Mouse (Mus musculus) heart, embryonic 11.5 days (tissue): ENCODE data around the gene Fbxw4. TPM values are rescaled to one million over a fixed set of nuclear protein-coding genes. Genes with fewer than 3 reads are reported as not detected.

Source experiments
- ATAC-seq: fragments of 200-750 bp; cut with Nextera tagmentation; replicated peaks from 2 replicates; pipeline ENCODE4 v1.8.0; 2017; ENCODE audit warnings: moderate library complexity; ENCODE audit not compliant: insufficient number of reproducible peaks, low FRiP score, low TSS enrichment
- H3K27ac ChIP-seq: fragments of 300-500 bp; sonication (generic); 2 replicates; pipeline ENCODE4 v1.5.1; 2014; ENCODE audit warnings: mild to moderate bottlenecking, low read depth, low read length
- H3K27me3 ChIP-seq: fragments of 300-500 bp; sonication (generic); 2 replicates; pipeline ENCODE4 v1.6.1; 2014; ENCODE audit warnings: mild to moderate bottlenecking, low read length, mixed read lengths; ENCODE audit not compliant: control insufficient read depth, insufficient read depth
- H3K36me3 ChIP-seq: fragments of 300-500 bp; sonication (generic); 2 replicates; pipeline ENCODE4 v1.6.1; 2014; ENCODE audit warnings: mild to moderate bottlenecking, low read length, moderate library complexity, mixed read lengths; ENCODE audit not compliant: control insufficient read depth, insufficient read depth
- H3K4me1 ChIP-seq: fragments of 300-500 bp; sonication (generic); 2 replicates; pipeline ENCODE4 v1.6.1; 2014; ENCODE audit warnings: low read length; ENCODE audit not compliant: control insufficient read depth, insufficient read depth
- H3K4me2 ChIP-seq: fragments of 300-500 bp; sonication (generic); 2 replicates; pipeline ENCODE4 v1.6.1; 2014; ENCODE audit warnings: mild to moderate bottlenecking, moderate library complexity
- H3K4me3 ChIP-seq: fragments of 300-500 bp; sonication (generic); 2 replicates; pipeline ENCODE4 v1.5.1; 2014; ENCODE audit warnings: low read depth, low read length
- H3K9ac ChIP-seq: fragments of 300-500 bp; sonication (generic); 2 replicates; pipeline ENCODE4 v1.6.1; 2014; ENCODE audit warnings: mild to moderate bottlenecking, low read depth, low read length, moderate library complexity
- H3K9me3 ChIP-seq: fragments of 300-500 bp; sonication (generic); replicated peaks from 2 replicates; pipeline ENCODE4 v1.6.1; 2016; ENCODE audit warnings: low read length; ENCODE audit not compliant: control insufficient read depth
- WGBS: fragments of 180-500 bp; shearing (Covaris S2); extraction: QIAGEN DNeasy Blood & Tissue Kit; methylation state at CpG from one replicate; pipeline ENCODE4 v1.1.7; 2014; ENCODE audit not compliant: insufficient replicate concordance; 5-methylcytosine and 5-hydroxymethylcytosine counted together
- polyA plus RNA-seq: library from polyadenylated mRNA; unstranded; fragments of >200 nt; fragmentation: Nextera tagmentation; extraction: Ambion mirVana; gene quantifications from 2 replicates; pipeline ENCODE4 v1.2.1, GENCODE M21; 2014

Gene Fbxw4
- polyA plus RNA-seq, 1 experiment from 2014 or later: 4.2 TPM

GRCm38 (mm10) chr19:45628649-45629048 is 31.5 kb downstream of the Fbxw4 start:
- Histone ChIP-seq H3K9ac (no peak overlapping the region), H3K9me3 (no peaks in the 10 kb centered on the region), H3K27me3 (no peaks in the 10 kb centered on the region), H3K4me1 (peaks cover 22% of the 10 kb centered on the region), H3K4me2 (no peak overlapping the region), H3K36me3 (no peaks in the 10 kb centered on the region), H3K4me3 (no peak overlapping the region), H3K27ac (no peak overlapping the region)
- WGBS: 64% methylated on average over 6 of the region's 6 CpGs
- no peak for ATAC-seq

GRCm38 (mm10) chr19:45627036-45627435 is 33.1 kb downstream of the Fbxw4 start:
- Histone ChIP-seq H3K4me3 (no peak overlapping the region), H3K4me2 (no peak overlapping the region), H3K36me3 (no peaks in the 10 kb centered on the region), H3K4me1 (peaks cover 17% of the 10 kb centered on the region), H3K27ac (no peak overlapping the region), H3K27me3 (no peaks in the 10 kb centered on the region), H3K9ac (no peak overlapping the region), H3K9me3 (no peaks in the 10 kb centered on the region)
- WGBS: 14% methylated on average over 3 of the region's 3 CpGs
- ATAC-seq: no peak

GRCm38 (mm10) chr19:45623710-45624109 is 36.4 kb downstream of the Fbxw4 start:
- ATAC-seq: no peak
- Histone ChIP-seq H3K36me3 (no peaks in the 10 kb centered on the region; the same call in 1 of the 2 replicates), H3K27ac (no peak overlapping the region), H3K4me3 (no peak overlapping the region), H3K4me1 (0 out of 2 replicates have a peak, but pooled peaks cover 5% of the 10 kb centered on the region), H3K4me2 (no peak overlapping the region), H3K9me3 (no peaks in the 10 kb centered on the region), H3K27me3 (no peaks in the 10 kb centered on the region), H3K9ac (no peak overlapping the region)
- 79% methylated on average over 4 of the region's 4 CpGs for WGBS

- Histone ChIP-seq H3K36me3 (no peaks in the 10 kb centered on the region; the same call in 1 of the 2 replicates), H3K27ac (no peak overlapping the region)
- 64% methylated on average over 5 of the region's 5 CpGs for WGBS
Measured at GRCm38 (mm10) chr19:45622144-45622543, 38.0 kb downstream of the Fbxw4 start.

GRCm38 (mm10) chr19:45621061-45621460 is 39.1 kb downstream of the Fbxw4 start:
- no peaks in the 10 kb centered on the region; the same call in 1 of the 2 replicates for H3K36me3 ChIP-seq
- no peak overlapping the region for H3K4me3 ChIP-seq
- no peak overlapping the region for H3K9ac ChIP-seq
- no peak for ATAC-seq
- H3K27ac ChIP-seq: no peak overlapping the region
- H3K27me3 ChIP-seq: no peaks in the 10 kb centered on the region
- H3K9me3 ChIP-seq: no peaks in the 10 kb centered on the region
- H3K4me2 ChIP-seq: no peak overlapping the region
- whole genome bisulfite sequencing: 65% methylated on average over 7 of the region's 7 CpGs
- H3K4me1 ChIP-seq: no peaks in the 10 kb centered on the region

More at GRCm38 (mm10) chr19:45622144-45622543, 38.0 kb downstream of the Fbxw4 start:
- H3K4me1 ChIP-seq: 0 out of 2 replicates have a peak, but pooled peaks cover 3% of the 10 kb centered on the region
- no peak for ATAC-seq
- no peaks in the 10 kb centered on the region for H3K27me3 ChIP-seq
- H3K4me3 ChIP-seq: no peak overlapping the region
- no peaks in the 10 kb centered on the region for H3K9me3 ChIP-seq
- H3K9ac ChIP-seq: no peak overlapping the region
- H3K4me2 ChIP-seq: no peak overlapping the region

- WGBS: 85% methylated on average over 14 of the region's 14 CpGs
- H3K27me3 ChIP-seq: no peaks in the 10 kb centered on the region
- no peak overlapping the region for H3K27ac ChIP-seq
- no peaks in the 10 kb centered on the region for H3K9me3 ChIP-seq
- no peak overlapping the region for H3K4me2 ChIP-seq
- ATAC-seq: no peak
- peaks cover 5% of the 10 kb centered on the region for H3K4me1 ChIP-seq
- H3K9ac ChIP-seq: no peak overlapping the region
- H3K4me3 ChIP-seq: no peak overlapping the region
- no peaks in the 10 kb centered on the region; the same call in 1 of the 2 replicates for H3K36me3 ChIP-seq
Measured at GRCm38 (mm10) chr19:45619744-45620501, 40.2 kb downstream of the Fbxw4 start.

- H3K4me3 ChIP-seq: no peak overlapping the region
- no peak for ATAC-seq
- no peaks in the 10 kb centered on the region; the same call in 1 of the 2 replicates for H3K36me3 ChIP-seq
- no peak overlapping the region for H3K9ac ChIP-seq
- no peak overlapping the region for H3K27ac ChIP-seq
- H3K4me2 ChIP-seq: no peak overlapping the region
- H3K27me3 ChIP-seq: no peaks in the 10 kb centered on the region
- no peaks in the 10 kb centered on the region for H3K9me3 ChIP-seq
- peaks cover 5% of the 10 kb centered on the region for H3K4me1 ChIP-seq
- WGBS: 76% methylated on average over 6 of the region's 6 CpGs
Measured at GRCm38 (mm10) chr19:45618184-45618583, 41.9 kb downstream of the Fbxw4 start.

- H3K36me3 ChIP-seq: no peaks in the 10 kb centered on the region; the same call in 1 of the 2 replicates
- H3K27me3 ChIP-seq: no peaks in the 10 kb centered on the region
- H3K9ac ChIP-seq: no peak overlapping the region
- WGBS: 55% methylated on average over 7 of the region's 7 CpGs
- no peak overlapping the region for H3K4me3 ChIP-seq
- no peak overlapping the region for H3K27ac ChIP-seq
- no peak for ATAC-seq
- H3K4me2 ChIP-seq: no peak overlapping the region
- H3K4me1 ChIP-seq: peaks cover 5% of the 10 kb centered on the region
- no peaks in the 10 kb centered on the region for H3K9me3 ChIP-seq
Measured at GRCm38 (mm10) chr19:45616735-45617134, 43.4 kb downstream of the Fbxw4 start.

GRCm38 (mm10) chr19:45616214-45616518 is 43.9 kb downstream of the Fbxw4 start:
- no peak overlapping the region for H3K9ac ChIP-seq
- H3K4me1 ChIP-seq: peaks cover 5% of the 10 kb centered on the region
- H3K27ac ChIP-seq: no peak overlapping the region
- H3K9me3 ChIP-seq: no peaks in the 10 kb centered on the region
- no peaks in the 10 kb centered on the region for H3K27me3 ChIP-seq
- no peak overlapping the region for H3K4me3 ChIP-seq
- H3K36me3 ChIP-seq: no peaks in the 10 kb centered on the region; the same call in 1 of the 2 replicates
- WGBS: 72% methylated on average over 4 of the region's 4 CpGs
- ATAC-seq: no peak
- no peak overlapping the region for H3K4me2 ChIP-seq
